Mouse (Mus musculus) kidney, adult 2 months (tissue): ENCODE measurements around the gene Exosc7.

ENCODE experiments used
- CTCF ChIP-seq: fragments of 200-500 bp; conservative IDR thresholded peaks from 2 replicates; pipeline ENCODE4 v1.5.1; 2011; ENCODE audit warnings: low read depth, mild to moderate bottlenecking, control low read depth, low read length, moderate library complexity, mixed read lengths; ENCODE audit not compliant: insufficient read depth, insufficient read length
- POLR2A ChIP-seq: fragments of 200-500 bp; IDR thresholded peaks from one replicate; pipeline ENCODE4 v1.6.1; 2011; ENCODE audit warnings: low read depth, low read length, control low read depth

DNA sequence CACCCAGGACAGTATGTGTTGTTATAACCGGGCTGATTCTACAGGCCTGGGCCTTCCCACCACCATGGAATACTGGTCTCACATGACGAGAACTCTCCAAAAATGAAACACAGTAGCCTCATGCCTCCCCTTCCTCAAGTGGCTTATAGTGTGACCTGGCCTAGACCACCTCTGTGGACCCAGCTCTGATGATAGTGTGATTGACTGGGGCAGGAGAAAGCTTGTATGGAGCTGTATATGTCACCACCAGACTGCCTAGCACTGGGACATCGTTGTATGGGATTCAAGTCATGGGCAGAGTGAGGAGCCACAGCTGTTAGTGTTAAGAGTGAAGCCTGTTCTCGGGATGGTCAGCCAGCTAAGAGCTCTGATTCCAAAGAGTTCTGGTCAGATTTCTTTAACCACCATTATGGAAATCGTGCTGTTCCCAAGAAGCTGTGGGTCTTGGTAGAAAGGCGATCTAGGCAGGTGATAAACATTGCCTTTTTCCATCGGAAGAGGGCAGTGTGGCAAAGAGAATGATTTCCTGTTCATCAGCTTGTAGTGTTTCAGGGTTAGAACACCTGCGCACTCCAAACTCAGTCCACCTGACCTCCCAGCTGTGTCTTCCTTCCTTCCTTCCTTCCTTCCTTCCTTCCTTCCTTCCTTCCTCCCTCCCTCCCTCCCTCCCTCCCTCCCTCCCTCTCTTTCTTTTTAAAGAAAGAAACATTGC is 45.3 kb downstream of the Exosc7 start:
- no peak for TF ChIP-seq POLR2A
- peak; percentile 60 for TF ChIP-seq CTCF
